Mouse (Mus musculus): ENCODE results near the gene Nudt16l1. TPM values are rescaled to one million over a fixed set of nuclear protein-coding genes. Genes with fewer than 3 reads are reported as not detected.

Nudt16l1 gene
- polyA plus RNA-seq, 1 experiment from 2014 or later: 132 TPM

GRCm38 (mm10) chr16:4940311-4940850 is 1.8 kb downstream of the Nudt16l1 start:
- ATAC-seq (ENCODE audit: low FRiP score) (no peak), DNase-seq (ENCODE audit: low spot score, missing footprints) (no peak)
- 92% methylated on average over 10 of the region's 10 CpGs for WGBS
- Histone ChIP-seq H3K9me3 (ENCODE audit: control insufficient read depth, low read length) (no peaks in the 10 kb centered on the region), H3K36me3 (ENCODE audit: control insufficient read depth, insufficient read depth, low read length) (peaks cover 5% of the 10 kb centered on the region; the same call in 1 of the 2 replicates), H3K27me3 (ENCODE audit: control insufficient read depth, insufficient read depth, low read length) (no peaks in the 10 kb centered on the region), H3K27ac (ENCODE audit: low read depth, low read length) (no peak overlapping the region), H3K9ac (ENCODE audit: low read length) (no peak overlapping the region), H3K4me1 (ENCODE audit: control insufficient read depth, insufficient read depth, low read length) (peaks cover 7% of the 10 kb centered on the region), H3K4me2 (no peak overlapping the region), H3K4me3 (ENCODE audit: low read depth, low read length) (no peak overlapping the region)

- Histone ChIP-seq H3K9ac (ENCODE audit: low read length) (no peak overlapping the region), H3K9me3 (ENCODE audit: control insufficient read depth, low read length) (no peaks in the 10 kb centered on the region), H3K4me3 (ENCODE audit: low read depth, low read length) (no peak overlapping the region), H3K27me3 (ENCODE audit: control insufficient read depth, insufficient read depth, low read length) (no peaks in the 10 kb centered on the region), H3K27ac (ENCODE audit: low read depth, low read length) (no peak overlapping the region), H3K36me3 (ENCODE audit: control insufficient read depth, insufficient read depth, low read length) (peaks cover 5% of the 10 kb centered on the region; the same call in 1 of the 2 replicates), H3K4me1 (ENCODE audit: control insufficient read depth, insufficient read depth, low read length) (peaks cover 7% of the 10 kb centered on the region), H3K4me2 (no peak overlapping the region)
- no peak for ATAC-seq (ENCODE audit: low FRiP score)
- DNase-seq (ENCODE audit: low spot score, missing footprints): no peak
These were observed 2.5 kb downstream of the Nudt16l1 start for GRCm38 (mm10) chr16:4941016-4941415.

- ATAC-seq (ENCODE audit: low FRiP score): no peak
- Histone ChIP-seq H3K9ac (ENCODE audit: low read length) (no peak overlapping the region), H3K27me3 (ENCODE audit: control insufficient read depth, insufficient read depth, low read length) (no peaks in the 10 kb centered on the region), H3K27ac (ENCODE audit: low read depth, low read length) (no peak overlapping the region), H3K9me3 (ENCODE audit: control insufficient read depth, low read length) (no peaks in the 10 kb centered on the region), H3K4me2 (no peak overlapping the region), H3K36me3 (ENCODE audit: control insufficient read depth, insufficient read depth, low read length) (peaks cover 11% of the 10 kb centered on the region), H3K4me1 (ENCODE audit: control insufficient read depth, insufficient read depth, low read length) (peaks cover 7% of the 10 kb centered on the region), H3K4me3 (ENCODE audit: low read depth, low read length) (no peak overlapping the region)
- DNase-seq (ENCODE audit: low spot score, missing footprints): no peak
- 93% methylated on average over 8 of the region's 8 CpGs for WGBS
These were observed 4.3 kb downstream of the Nudt16l1 start for GRCm38 (mm10) chr16:4942868-4943267.

- Histone ChIP-seq H3K27ac (ENCODE audit: low read depth, low read length) (no peak overlapping the region), H3K9me3 (ENCODE audit: control insufficient read depth, low read length) (no peaks in the 10 kb centered on the region), H3K9ac (ENCODE audit: low read length) (no peak overlapping the region), H3K4me3 (ENCODE audit: low read depth, low read length) (no peak overlapping the region), H3K4me2 (no peak overlapping the region), H3K4me1 (ENCODE audit: control insufficient read depth, insufficient read depth, low read length) (peaks cover 7% of the 10 kb centered on the region), H3K27me3 (ENCODE audit: control insufficient read depth, insufficient read depth, low read length) (no peaks in the 10 kb centered on the region), H3K36me3 (ENCODE audit: control insufficient read depth, insufficient read depth, low read length) (peaks cover 11% of the 10 kb centered on the region)
- ATAC-seq (ENCODE audit: low FRiP score): no peak
- WGBS: 92% methylated on average over 3 of the region's 3 CpGs
- no peak for DNase-seq (ENCODE audit: low spot score, missing footprints)
These were observed 4.9 kb downstream of the Nudt16l1 start for GRCm38 (mm10) chr16:4943431-4943830.

GRCm38 (mm10) chr16:4945415-4945814 is 6.9 kb downstream of the Nudt16l1 start:
- WGBS: 74% methylated on average over 4 of the region's 4 CpGs
- Histone ChIP-seq H3K27ac (ENCODE audit: low read depth, low read length) (no peak overlapping the region), H3K9me3 (ENCODE audit: control insufficient read depth, low read length) (no peaks in the 10 kb centered on the region), H3K27me3 (ENCODE audit: control insufficient read depth, insufficient read depth, low read length) (no peaks in the 10 kb centered on the region), H3K9ac (ENCODE audit: low read length) (no peak overlapping the region), H3K36me3 (ENCODE audit: control insufficient read depth, insufficient read depth, low read length) (peaks cover 14% of the 10 kb centered on the region), H3K4me1 (ENCODE audit: control insufficient read depth, insufficient read depth, low read length) (no peaks in the 10 kb centered on the region), H3K4me2 (no peak overlapping the region), H3K4me3 (ENCODE audit: low read depth, low read length) (no peak overlapping the region)
- no peak for DNase-seq (ENCODE audit: low spot score, missing footprints)
- ATAC-seq (ENCODE audit: low FRiP score): no peak

GRCm38 (mm10) chr16:4946155-4946554 is 7.6 kb downstream of the Nudt16l1 start:
- Histone ChIP-seq H3K9me3 (ENCODE audit: control insufficient read depth, low read length) (no peaks in the 10 kb centered on the region), H3K27me3 (ENCODE audit: control insufficient read depth, insufficient read depth, low read length) (no peaks in the 10 kb centered on the region), H3K27ac (ENCODE audit: low read depth, low read length) (no peak overlapping the region), H3K36me3 (ENCODE audit: control insufficient read depth, insufficient read depth, low read length) (peaks cover 11% of the 10 kb centered on the region), H3K4me1 (ENCODE audit: control insufficient read depth, insufficient read depth, low read length) (no peaks in the 10 kb centered on the region), H3K9ac (ENCODE audit: low read length) (no peak overlapping the region), H3K4me3 (ENCODE audit: low read depth, low read length) (no peak overlapping the region), H3K4me2 (no peak overlapping the region)
- ATAC-seq (ENCODE audit: low FRiP score) (no peak), DNase-seq (ENCODE audit: low spot score, missing footprints) (no peak)
- 91% methylated on average over 3 of the region's 3 CpGs for WGBS

GRCm38 (mm10) chr16:4947378-4947777 is 8.8 kb downstream of the Nudt16l1 start:
- Histone ChIP-seq H3K36me3 (ENCODE audit: control insufficient read depth, insufficient read depth, low read length) (peaks cover 12% of the 10 kb centered on the region), H3K4me3 (ENCODE audit: low read depth, low read length) (no peak overlapping the region), H3K4me1 (ENCODE audit: control insufficient read depth, insufficient read depth, low read length) (no peaks in the 10 kb centered on the region), H3K4me2 (no peak overlapping the region), H3K9me3 (ENCODE audit: control insufficient read depth, low read length) (no peaks in the 10 kb centered on the region), H3K27ac (ENCODE audit: low read depth, low read length) (no peak overlapping the region), H3K9ac (ENCODE audit: low read length) (no peak overlapping the region), H3K27me3 (ENCODE audit: control insufficient read depth, insufficient read depth, low read length) (no peaks in the 10 kb centered on the region)
- ATAC-seq (ENCODE audit: low FRiP score) (no peak), DNase-seq (ENCODE audit: low spot score, missing footprints) (no peak)
- WGBS: 88% methylated on average over 4 of the region's 4 CpGs

- no peaks in the 10 kb centered on the region for H3K9me3 ChIP-seq (ENCODE audit: control insufficient read depth, low read length)
- H3K36me3 ChIP-seq (ENCODE audit: control insufficient read depth, insufficient read depth, low read length): peaks cover 10% of the 10 kb centered on the region
- H3K4me3 ChIP-seq (ENCODE audit: low read depth, low read length): no peak overlapping the region
- H3K9ac ChIP-seq (ENCODE audit: low read length): no peak overlapping the region
- DNase-seq (ENCODE audit: low spot score, missing footprints) (no peak), ATAC-seq (ENCODE audit: low FRiP score) (no peak)
- H3K27me3 ChIP-seq (ENCODE audit: control insufficient read depth, insufficient read depth, low read length): no peaks in the 10 kb centered on the region
- WGBS: 91% methylated on average over 3 of the region's 3 CpGs
- H3K27ac ChIP-seq (ENCODE audit: low read depth, low read length): no peak overlapping the region
- H3K4me1 ChIP-seq (ENCODE audit: control insufficient read depth, insufficient read depth, low read length): no peaks in the 10 kb centered on the region
- no peak overlapping the region for H3K4me2 ChIP-seq
These were observed 18.0 kb downstream of the Nudt16l1 start for GRCm38 (mm10) chr16:4956609-4957008.

- no peak overlapping the region for H3K4me2 ChIP-seq
- H3K9ac ChIP-seq (ENCODE audit: low read length): no peak overlapping the region
- no peaks in the 10 kb centered on the region for H3K27me3 ChIP-seq (ENCODE audit: control insufficient read depth, insufficient read depth, low read length)
- H3K27ac ChIP-seq (ENCODE audit: low read depth, low read length): no peak overlapping the region
- 94% methylated on average over 3 of the region's 3 CpGs for WGBS
- ATAC-seq (ENCODE audit: low FRiP score) (no peak), DNase-seq (ENCODE audit: low spot score, missing footprints) (no peak)
- H3K4me3 ChIP-seq (ENCODE audit: low read depth, low read length): no peak overlapping the region
- H3K9me3 ChIP-seq (ENCODE audit: control insufficient read depth, low read length): no peaks in the 10 kb centered on the region
- peaks cover 8% of the 10 kb centered on the region for H3K36me3 ChIP-seq (ENCODE audit: control insufficient read depth, insufficient read depth, low read length)
- H3K4me1 ChIP-seq (ENCODE audit: control insufficient read depth, insufficient read depth, low read length): no peaks in the 10 kb centered on the region
These were observed 18.9 kb downstream of the Nudt16l1 start for GRCm38 (mm10) chr16:4957446-4957845.
